Mouse (Mus musculus): ENCODE measurements around the gene Kcnip1.

DNA sequence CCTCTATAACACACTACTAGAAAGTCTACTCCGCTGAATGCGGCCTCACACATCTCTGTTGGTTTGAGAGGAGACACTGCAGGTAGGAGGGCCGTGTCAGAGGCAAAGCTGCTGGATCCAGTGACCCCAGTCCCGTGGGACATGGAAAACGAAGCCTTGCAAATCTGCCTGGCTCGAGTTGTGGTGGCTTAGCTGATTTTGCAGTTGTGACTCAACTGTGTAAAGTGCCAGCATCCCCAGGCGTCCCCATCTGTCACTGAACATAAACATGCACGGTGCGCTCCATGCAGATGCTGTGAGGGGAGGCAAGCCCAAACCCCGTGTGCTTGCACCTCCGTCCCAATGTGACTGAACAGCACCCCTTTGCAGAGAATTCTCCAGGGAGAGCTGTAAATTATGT is 63.5 kb downstream of the Kcnip1 start:
- no peak for TF ChIP-seq CTCF (IDR thresholded peaks at IDR 0.05; ENCODE audit: low read depth)
- TF ChIP-seq EP300 (IDR thresholded peaks at IDR 0.05; ENCODE audit: low read depth): no peak

All from liver, embryonic 14.5 days (tissue).